Mouse (Mus musculus): ENCODE measurements around the gene Sephs1. TPM values are rescaled to one million over a fixed set of nuclear protein-coding genes. Genes with fewer than 3 reads are reported as not detected.

Gene Sephs1
- 89.6 and 104 TPM in 2 replicates for polyA plus RNA-seq (2012; rRNA removed)

DNA sequence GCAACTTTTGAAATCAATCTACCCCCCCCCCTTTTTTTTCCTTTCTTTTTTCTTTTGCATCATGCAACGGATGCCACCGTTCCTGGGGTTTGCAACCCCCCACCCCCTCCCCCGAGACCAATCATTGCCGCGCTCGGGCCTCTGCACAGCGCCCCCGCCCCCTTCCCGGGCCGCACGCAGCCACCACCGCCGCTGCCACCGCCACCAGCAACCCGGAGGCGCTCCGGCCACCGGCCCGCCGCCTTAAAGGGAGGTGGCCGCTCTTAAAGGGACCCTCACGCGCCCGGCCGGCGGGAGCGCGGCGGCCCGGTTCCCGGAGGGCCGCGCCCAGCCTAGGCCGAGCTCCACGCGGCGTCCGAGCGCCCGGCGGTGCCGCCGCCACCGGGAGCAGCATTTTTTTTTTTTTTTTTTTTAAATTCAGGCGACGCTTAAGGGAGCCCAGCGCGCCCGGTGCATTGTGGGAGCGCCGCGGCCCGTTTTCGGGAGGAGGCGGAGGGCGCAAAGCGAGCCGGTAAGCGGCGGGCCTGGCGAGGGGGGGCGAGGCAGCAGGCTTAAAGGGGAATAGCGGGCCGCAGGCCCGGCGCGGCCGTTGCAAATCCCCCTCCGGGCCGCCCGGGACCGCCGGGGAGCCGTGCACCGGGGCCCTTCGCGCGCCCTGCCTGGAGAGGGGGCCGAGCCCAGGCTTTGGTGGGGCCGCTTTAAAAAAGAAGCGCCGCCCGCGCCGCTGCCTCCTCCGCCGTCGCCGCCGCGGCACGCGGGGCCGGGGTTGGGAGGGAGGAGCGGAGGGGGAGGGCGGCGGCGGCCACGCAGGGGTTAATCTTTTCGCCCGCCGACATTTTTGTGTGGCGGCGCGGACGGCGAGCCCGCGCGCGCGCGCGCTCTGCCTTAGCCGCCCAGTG is at the start of gene Sephs1:
Gene Sephs1 (plus strand): TSS at position 215 of the 899 bp plus-strand sequence.

DNA sequence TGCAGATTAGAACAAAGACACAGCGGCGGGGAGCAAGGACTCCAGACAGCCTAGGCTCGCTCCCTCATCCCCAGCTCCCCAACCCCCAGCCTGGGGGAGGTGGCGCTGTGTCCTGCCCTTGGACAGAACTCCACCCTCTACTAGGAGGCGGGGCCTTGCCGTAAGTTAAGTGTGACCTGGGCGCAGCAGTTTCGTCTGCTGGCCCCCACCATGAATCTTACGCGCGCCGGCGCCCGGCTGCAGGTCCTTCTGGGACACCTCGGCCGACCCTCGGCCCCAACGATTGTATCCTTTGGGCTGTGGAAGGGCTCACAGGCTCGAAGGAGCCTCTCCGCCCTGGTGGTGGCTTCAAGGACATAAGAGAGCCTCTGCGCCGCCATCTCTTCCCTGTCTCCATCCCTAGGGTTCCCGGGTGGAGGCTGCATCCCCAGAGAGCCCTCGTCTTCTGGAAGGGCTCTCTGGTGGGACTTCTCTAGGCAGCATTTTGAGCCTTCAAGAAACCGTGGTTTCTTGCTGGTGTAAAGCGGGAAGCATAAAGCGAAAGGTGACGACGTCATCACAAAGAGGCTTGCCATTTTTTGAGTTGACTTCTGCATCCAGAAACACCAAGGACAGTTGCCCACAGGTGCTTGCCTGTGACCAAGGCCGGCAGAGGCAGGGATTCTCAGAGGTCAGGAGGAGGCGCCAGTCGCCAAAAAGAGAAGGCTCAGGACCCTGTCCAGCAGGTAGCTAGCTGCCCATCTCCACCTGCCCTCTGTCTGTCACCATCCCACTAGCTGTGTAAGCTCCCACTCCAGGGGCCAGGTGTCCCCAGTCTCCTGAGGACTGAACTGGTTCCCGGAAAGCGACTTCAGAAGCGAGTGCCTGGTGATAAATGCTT is 37.7 kb downstream of the Sephs1 start, which contains the start of gene Phyh:
Gene Phyh (plus strand): TSS at position 160 of the 880 bp plus-strand sequence.

Other genes with a start within 250 kb of the Sephs1 start
- 37.1 and 41.0 TPM in 2 replicates for gene Prpf18, start 229.5 kb upstream of the Sephs1 start, polyA plus RNA-seq (2012; rRNA removed)
- 3.5 and 4.1 TPM in 2 replicates for gene Bend7, start 163.7 kb upstream of the Sephs1 start, polyA plus RNA-seq (2012; rRNA removed)
- gene Phyh, start 37.5 kb downstream of the Sephs1 start, polyA plus RNA-seq (2012; rRNA removed) = 20.6 and 26.3 TPM in 2 replicates
- 0.50 and 0.66 TPM in 2 replicates for gene Ucma, start 94.6 kb downstream of the Sephs1 start, polyA plus RNA-seq (2012; rRNA removed)
- gene Mcm10, start 131.2 kb downstream of the Sephs1 start, polyA plus RNA-seq (2012; rRNA removed) = 46.0 and 72.6 TPM in 2 replicates
- 2.5 and 3.2 TPM in 2 replicates for gene Optn, start 182.5 kb downstream of the Sephs1 start, polyA plus RNA-seq (2012; rRNA removed)

All from central nervous system, embryonic 11.5 days (tissue).